ENCODE assay signal across 22 mouse cellular contexts in genomic region chr1:121650071-121650470, GRCm38 (mm10).
A peak's percentile ranks its signal among the peaks of the same experiment; 100 is the strongest.
DNase-seq lines count a peak whose midpoint lies in the region; ATAC-seq and TF ChIP-seq lines count a peak whose summit lies in the region.
"Had no signal": no experiment of that assay in that cellular context is flagged by ENCODE, and none has a peak within 500 bp of the region (broad histone marks: within the 10 kb centered on the region; RNA-seq: fewer than 3 reads in every experiment).

No protein-coding gene starts in this region.

- no peak overlapping the region for H3K4me2 ChIP-seq in forebrain, embryonic 14.5 days (ENCODE audit: low read length)
- no peak overlapping the region for H3K4me2 ChIP-seq in forebrain, embryonic 12.5 days
- H3K4me2 ChIP-seq in forebrain, embryonic 16.5 days (ENCODE audit: low read length) = no peak overlapping the region
- no peak overlapping the region for H3K4me2 ChIP-seq in forebrain, embryonic 13.5 days
- no peak overlapping the region for H3K4me2 ChIP-seq in forebrain, postnatal 0 days (ENCODE audit: low read depth)
- no peak overlapping the region for H3K4me2 ChIP-seq in forebrain, embryonic 15.5 days (replicated peaks)

- H3K4me1 ChIP-seq in forebrain, embryonic 14.5 days (ENCODE audit: control insufficient read depth, insufficient read depth, low read length) = no peaks in the 10 kb centered on the region
- no peaks in the 10 kb centered on the region for H3K4me1 ChIP-seq in forebrain, embryonic 12.5 days
- H3K4me1 ChIP-seq in forebrain, embryonic 16.5 days (replicated peaks; ENCODE audit: control insufficient read depth, insufficient read depth, low read length) = no peaks in the 10 kb centered on the region
- H3K4me1 ChIP-seq in forebrain, embryonic 13.5 days = no peaks in the 10 kb centered on the region
- H3K4me1 ChIP-seq in forebrain, postnatal 0 days (ENCODE audit: insufficient read depth) = no peaks in the 10 kb centered on the region
- H3K4me1 ChIP-seq in forebrain, embryonic 15.5 days = no peaks in the 10 kb centered on the region

- TF ChIP-seq POLR2A in brain, embryonic 14.5 days (IDR thresholded peaks at IDR 0.05; ENCODE audit: borderline replicate concordance, extremely low read depth, insufficient read depth, insufficient read length, poor library complexity, severe bottlenecking) = no peak

- no peak overlapping the region for H3K9ac ChIP-seq in forebrain, embryonic 14.5 days (ENCODE audit: low read length)
- H3K9ac ChIP-seq in forebrain, embryonic 12.5 days = no peak overlapping the region
- H3K9ac ChIP-seq in forebrain, embryonic 16.5 days (replicated peaks; ENCODE audit: low read depth, low read length) = no peak overlapping the region
- no peak overlapping the region for H3K9ac ChIP-seq in forebrain, embryonic 13.5 days
- no peak overlapping the region for H3K9ac ChIP-seq in forebrain, postnatal 0 days
- H3K9ac ChIP-seq in forebrain, embryonic 15.5 days (replicated peaks) = no peak overlapping the region

- DNase-seq in forebrain, embryonic 14.5 days (ENCODE audit: low spot score) = peak; percentile 25
- DNase-seq in forebrain, postnatal 0 days = no peak
- peak; percentile 24 for DNase-seq in brain, embryonic 14.5 days (ENCODE audit: low read depth)
- DNase-seq in spleen, adult 12 weeks (ENCODE audit: low spot score) = no peak
- DNase-seq: adrenal gland, adult 2 months; adrenal gland, adult 8-10 months; adrenal gland, postnatal 10 days; adrenal gland, postnatal 14 days; adrenal gland, postnatal 25 days; adrenal gland, postnatal 36 days; B cell, adult 2 months; cerebellum, adult 11 months; cerebellum, adult 11-12 months; cerebellum, adult 18-20 months had no signal

- H3K4me3 ChIP-seq in forebrain, embryonic 14.5 days (ENCODE audit: low read depth, low read length) = no peak overlapping the region
- no peak overlapping the region for H3K4me3 ChIP-seq in forebrain, embryonic 12.5 days (replicated peaks)
- no peak overlapping the region for H3K4me3 ChIP-seq in forebrain, embryonic 16.5 days (replicated peaks; ENCODE audit: low read length)
- H3K4me3 ChIP-seq in forebrain, embryonic 13.5 days = no peak overlapping the region
- no peak overlapping the region for H3K4me3 ChIP-seq in forebrain, postnatal 0 days (ENCODE audit: low read depth, low read length)
- no peak overlapping the region for H3K4me3 ChIP-seq in forebrain, embryonic 15.5 days

- WGBS in forebrain, embryonic 14.5 days = 88% methylated on average over 3 of the region's 3 CpGs
- 86% methylated on average over 3 of the region's 3 CpGs for WGBS in forebrain, embryonic 12.5 days
- WGBS in forebrain, embryonic 16.5 days = 81% methylated on average over 3 of the region's 3 CpGs
- WGBS in forebrain, embryonic 13.5 days = 91% methylated on average over 3 of the region's 3 CpGs
- WGBS in forebrain, postnatal 0 days = 79% methylated on average over 3 of the region's 3 CpGs
- 84% methylated on average over 3 of the region's 3 CpGs for WGBS in forebrain, embryonic 15.5 days

- no peak for TF ChIP-seq CTCF in forebrain, postnatal 0 days (IDR thresholded peaks at IDR 0.05; ENCODE audit: low read depth)
- no peak for TF ChIP-seq CTCF in brain, embryonic 14.5 days (IDR thresholded peaks at IDR 0.05; ENCODE audit: borderline replicate concordance, extremely low read depth, insufficient read depth, insufficient read length)

- no peak overlapping the region for H3K27ac ChIP-seq in forebrain, embryonic 14.5 days (ENCODE audit: low read depth, low read length)
- no peak overlapping the region for H3K27ac ChIP-seq in forebrain, embryonic 12.5 days
- no peak overlapping the region for H3K27ac ChIP-seq in forebrain, embryonic 16.5 days (ENCODE audit: low read length)
- no peak overlapping the region for H3K27ac ChIP-seq in forebrain, embryonic 13.5 days
- H3K27ac ChIP-seq in forebrain, postnatal 0 days (ENCODE audit: low read depth, low read length) = no peak overlapping the region
- no peak overlapping the region for H3K27ac ChIP-seq in forebrain, embryonic 15.5 days (replicated peaks)

- no peaks in the 10 kb centered on the region for H3K9me3 ChIP-seq in forebrain, embryonic 14.5 days (replicated peaks; ENCODE audit: control insufficient read depth, low read length)
- no peaks in the 10 kb centered on the region for H3K9me3 ChIP-seq in forebrain, embryonic 12.5 days
- H3K9me3 ChIP-seq in forebrain, embryonic 16.5 days (ENCODE audit: control insufficient read depth, low read length) = no peaks in the 10 kb centered on the region
- H3K9me3 ChIP-seq in forebrain, embryonic 13.5 days (replicated peaks) = no peaks in the 10 kb centered on the region
- H3K9me3 ChIP-seq in forebrain, postnatal 0 days (ENCODE audit: low read length) = no peaks in the 10 kb centered on the region
- no peaks in the 10 kb centered on the region for H3K9me3 ChIP-seq in forebrain, embryonic 15.5 days

- no peaks in the 10 kb centered on the region for H3K36me3 ChIP-seq in forebrain, embryonic 14.5 days (ENCODE audit: control insufficient read depth, insufficient read depth, low read length)
- no peaks in the 10 kb centered on the region for H3K36me3 ChIP-seq in forebrain, embryonic 12.5 days (replicated peaks)
- H3K36me3 ChIP-seq in forebrain, embryonic 16.5 days (ENCODE audit: control insufficient read depth, insufficient read depth) = no peaks in the 10 kb centered on the region
- no peaks in the 10 kb centered on the region for H3K36me3 ChIP-seq in forebrain, embryonic 13.5 days (ENCODE audit: poor library complexity, severe bottlenecking)
- no peaks in the 10 kb centered on the region for H3K36me3 ChIP-seq in forebrain, postnatal 0 days (ENCODE audit: insufficient read depth)
- no peaks in the 10 kb centered on the region for H3K36me3 ChIP-seq in forebrain, embryonic 15.5 days
- H3K36me3 ChIP-seq: G1E had no signal

- no peaks in the 10 kb centered on the region for H3K27me3 ChIP-seq in forebrain, embryonic 14.5 days (replicated peaks; ENCODE audit: control insufficient read depth, insufficient read depth, low read length)
- no peaks in the 10 kb centered on the region for H3K27me3 ChIP-seq in forebrain, embryonic 12.5 days
- no peaks in the 10 kb centered on the region for H3K27me3 ChIP-seq in forebrain, embryonic 16.5 days (replicated peaks; ENCODE audit: control insufficient read depth, insufficient read depth, low read length)
- H3K27me3 ChIP-seq in forebrain, embryonic 13.5 days = no peaks in the 10 kb centered on the region
- H3K27me3 ChIP-seq in forebrain, postnatal 0 days (ENCODE audit: insufficient read depth, low read length) = no peaks in the 10 kb centered on the region
- no peaks in the 10 kb centered on the region for H3K27me3 ChIP-seq in forebrain, embryonic 15.5 days

- ATAC-seq in forebrain, embryonic 14.5 days = no peak
- no peak for ATAC-seq in forebrain, embryonic 12.5 days (ENCODE audit: low FRiP score)
- ATAC-seq in forebrain, embryonic 16.5 days = peak; percentile 55; the same call in 1 of the 2 replicates
- no peak for ATAC-seq in forebrain, embryonic 13.5 days
- ATAC-seq in forebrain, postnatal 0 days = peak; percentile 77
- ATAC-seq in forebrain, embryonic 15.5 days (replicated peaks) = no peak; the same call in 1 of the 2 replicates
- ATAC-seq: activated CD4-positive, CD25-positive, alpha-beta regulatory T cell, adult 4 months; CD4-positive, CD25-positive, alpha-beta regulatory T cell, adult 4 months; Patski had no signal

Comparison
In these comparisons a context has a peak if more than half of its experiments do, and no peak if none do; other contexts are left out.
1. ATAC-seq: peak in forebrain, embryonic 16.5 days (single experiment) and forebrain, postnatal 0 days (single experiment); none in forebrain, embryonic 14.5 days (single experiment), forebrain, embryonic 12.5 days (single experiment), forebrain, embryonic 13.5 days (single experiment) and forebrain, embryonic 15.5 days (single experiment).
2. DNase-seq: peak in forebrain, embryonic 14.5 days (single experiment) and brain, embryonic 14.5 days (single experiment); none in forebrain, postnatal 0 days (single experiment) and spleen, adult 12 weeks (single experiment).